Mouse (Mus musculus) spleen, adult 2 months (tissue): ENCODE data around the gene Slc35e3. TPM values are rescaled to one million over a fixed set of nuclear protein-coding genes. Genes with fewer than 3 reads are reported as not detected.

ENCODE experiments used
- DNase-seq, 2 experiments: peaks; one replicate each; pipeline versions ENCODE4 v3.0.0 to v3.0.0-alpha.2; 2012 to 2021; ENCODE audit warnings: low spot score in 2 of 2, low read depth in 1 of 2
- H3K27ac ChIP-seq: fragments of 200-500 bp; 2 replicates; pipeline ENCODE4 v1.5.1; 2012; ENCODE audit warnings: low read length, inconsistent platforms; ENCODE audit not compliant: insufficient read depth
- H3K27me3 ChIP-seq: fragments of 200-500 bp; 2 replicates; pipeline ENCODE4 v1.6.1; 2012; ENCODE audit warnings: mild to moderate bottlenecking, moderate library complexity, low read length, inconsistent platforms; ENCODE audit not compliant: control insufficient read depth, insufficient read depth
- H3K36me3 ChIP-seq: fragments of 200-500 bp; 2 replicates; pipeline ENCODE4 v1.6.1; 2012; ENCODE audit warnings: mild to moderate bottlenecking, low read length, inconsistent platforms; ENCODE audit not compliant: control insufficient read depth, insufficient read depth
- H3K4me1 ChIP-seq: fragments of 200-500 bp; 2 replicates; pipeline ENCODE4 v1.6.1; 2011; ENCODE audit warnings: inconsistent platforms; ENCODE audit not compliant: control insufficient read depth, insufficient read depth, insufficient read length
- H3K4me3 ChIP-seq: fragments of 200-500 bp; 2 replicates; pipeline ENCODE4 v1.5.1; 2011; ENCODE audit warnings: mild to moderate bottlenecking, inconsistent platforms; ENCODE audit not compliant: insufficient read depth, insufficient read length; ENCODE audit errors: extremely low read depth
- CTCF ChIP-seq: fragments of 200-500 bp; IDR thresholded peaks from 2 replicates; pipeline ENCODE4 v1.5.1; 2011; ENCODE audit warnings: mild to moderate bottlenecking, inconsistent platforms; ENCODE audit not compliant: insufficient read depth, insufficient read length, insufficient replicate concordance; ENCODE audit errors: extremely low read depth
- POLR2A ChIP-seq: fragments of 200-500 bp; IDR thresholded peaks from 2 replicates; pipeline ENCODE4 v1.6.1; 2011; ENCODE audit warnings: low read depth, low read length, inconsistent platforms
- WGBS: fragments of 180-500 bp; shearing (Covaris S2); methylation state at CpG from one replicate; pipeline ENCODE4 v1.1.7; 2018; 5-methylcytosine and 5-hydroxymethylcytosine counted together
- polyA plus RNA-seq: library from polyadenylated mRNA; depleted of rRNA; stranded (reverse); fragments of >200 nt; gene quantifications from 2 replicates; pipeline ENCODE4 v1.2.3, GENCODE M21; 2012

The Slc35e3 gene
- polyA plus RNA-seq, 1 experiment, result 5.6 TPM

- 97% methylated on average over 6 of the region's 6 CpGs for WGBS
- TF ChIP-seq CTCF (no peak), POLR2A (no peak)
- no peaks in the 10 kb centered on the region for H3K27me3 ChIP-seq
Observed at GRCm38 (mm10) chr10:117751744-117752143, 5.6 kb upstream of the Slc35e3 start.

GRCm38 (mm10) chr10:117751282-117751610, 5.1 kb upstream of the Slc35e3 start:
- no peak overlapping the region for H3K4me3 ChIP-seq
- DNase-seq, result no peak
- WGBS, result 97% methylated on average over 14 of the region's 14 CpGs
- H3K4me1 ChIP-seq, result peaks cover 12% of the 10 kb centered on the region
- no peaks in the 10 kb centered on the region for H3K27me3 ChIP-seq
- H3K36me3 ChIP-seq, result peaks cover 9% of the 10 kb centered on the region
- no peak for TF ChIP-seq CTCF
- TF ChIP-seq POLR2A, result no peak
- no peak overlapping the region for H3K27ac ChIP-seq

More at GRCm38 (mm10) chr10:117751744-117752143, 5.6 kb upstream of the Slc35e3 start:
- no peak overlapping the region for H3K27ac ChIP-seq
- DNase-seq, result no peak
- H3K36me3 ChIP-seq, result peaks cover 10% of the 10 kb centered on the region
- H3K4me1 ChIP-seq, result peaks cover 12% of the 10 kb centered on the region
- H3K4me3 ChIP-seq, result no peak overlapping the region

GRCm38 (mm10) chr10:117750529-117751281, 4.5 kb upstream of the Slc35e3 start:
- no peak for TF ChIP-seq POLR2A
- no peak for TF ChIP-seq CTCF
- 98% methylated on average over 5 of the region's 5 CpGs for WGBS
- no peak for DNase-seq
- Histone ChIP-seq H3K27me3 (no peaks in the 10 kb centered on the region), H3K36me3 (peaks cover 9% of the 10 kb centered on the region), H3K27ac (no peak overlapping the region), H3K4me3 (no peak overlapping the region), H3K4me1 (peaks cover 8% of the 10 kb centered on the region)

- DNase-seq, result no peak
- TF ChIP-seq CTCF (no peak), POLR2A (no peak)
- WGBS, result 94% methylated on average over 14 of the region's 14 CpGs
- Histone ChIP-seq H3K4me3 (no peak overlapping the region), H3K27me3 (no peaks in the 10 kb centered on the region), H3K36me3 (peaks cover 9% of the 10 kb centered on the region), H3K27ac (no peak overlapping the region), H3K4me1 (peaks cover 7% of the 10 kb centered on the region; the same call in 1 of the 2 replicates)
Observed at GRCm38 (mm10) chr10:117749787-117750343, 3.7 kb upstream of the Slc35e3 start.

GRCm38 (mm10) chr10:117749050-117749686, 3.0 kb upstream of the Slc35e3 start:
- WGBS, result 97% methylated on average over 10 of the region's 10 CpGs
- TF ChIP-seq POLR2A, result no peak
- TF ChIP-seq CTCF, result no peak
- Histone ChIP-seq H3K27me3 (no peaks in the 10 kb centered on the region), H3K4me3 (no peak overlapping the region), H3K4me1 (peaks cover 6% of the 10 kb centered on the region; the same call in 1 of the 2 replicates), H3K36me3 (peaks cover 9% of the 10 kb centered on the region), H3K27ac (no peak overlapping the region)
- no peak for DNase-seq

- no peak for DNase-seq
- H3K4me1 ChIP-seq, result peaks cover 6% of the 10 kb centered on the region; the same call in 1 of the 2 replicates
- H3K36me3 ChIP-seq, result peaks cover 9% of the 10 kb centered on the region
- TF ChIP-seq CTCF (no peak), POLR2A (no peak)
- H3K4me3 ChIP-seq, result no peak overlapping the region
- WGBS, result 92% methylated on average over 10 of the region's 10 CpGs
- H3K27ac ChIP-seq, result no peak overlapping the region
- no peaks in the 10 kb centered on the region for H3K27me3 ChIP-seq
Observed at GRCm38 (mm10) chr10:117748276-117749049, 2.3 kb upstream of the Slc35e3 start.
